Mouse (Mus musculus) spleen, postnatal 14 days (tissue): ENCODE results near the gene Emx2.

Source experiments
- DNase-seq, 2 experiments: peaks; one replicate each; pipeline ENCODE4 v3.0.0; 2021 to 2022; ENCODE audit warnings: low spot score in 2 of 2

Emx2 gene

DNA sequence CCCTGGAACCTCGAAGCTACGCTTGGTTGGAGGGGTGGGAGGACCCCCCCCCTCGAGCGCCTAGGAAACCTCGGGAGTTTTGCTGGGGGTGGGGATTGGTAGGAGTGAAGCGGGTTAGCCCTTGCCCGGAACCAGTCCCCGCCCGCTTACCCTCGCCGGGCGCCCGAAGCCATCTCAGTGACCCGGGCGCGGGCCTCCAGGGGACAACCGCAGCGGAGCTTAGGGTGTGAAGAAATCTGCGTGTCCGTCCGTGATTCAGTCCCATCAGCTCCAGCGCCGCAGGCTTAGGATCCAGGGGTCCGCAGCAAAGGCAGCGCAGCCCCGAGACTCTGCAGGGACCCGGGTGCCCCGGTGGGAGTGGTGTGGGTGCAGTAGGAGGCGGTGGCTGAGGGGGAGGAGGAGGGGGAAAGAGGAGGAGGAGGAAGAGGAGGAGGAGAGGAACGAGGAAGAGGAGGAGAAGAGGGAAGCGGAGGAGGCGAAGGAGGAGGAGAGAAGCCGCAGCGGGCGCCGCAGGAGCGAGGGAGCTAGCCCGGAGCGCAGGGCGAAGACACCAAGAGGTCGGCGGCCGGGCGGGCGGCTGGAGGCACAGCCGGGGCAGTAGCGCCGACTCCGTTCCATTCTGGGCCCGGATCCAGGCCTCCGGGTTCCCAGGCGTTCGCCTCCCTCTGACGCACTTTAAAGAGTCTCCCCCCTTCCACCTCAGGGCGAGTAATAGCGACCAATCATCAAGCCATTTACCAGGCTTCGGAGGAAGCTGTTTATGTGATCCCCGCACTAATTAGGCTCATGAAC lies at the start of gene Emx2:
TSS of gene Emx2 (plus strand) at position 422 of the 792 bp plus-strand sequence.
- DNase-seq: no peak

DNA sequence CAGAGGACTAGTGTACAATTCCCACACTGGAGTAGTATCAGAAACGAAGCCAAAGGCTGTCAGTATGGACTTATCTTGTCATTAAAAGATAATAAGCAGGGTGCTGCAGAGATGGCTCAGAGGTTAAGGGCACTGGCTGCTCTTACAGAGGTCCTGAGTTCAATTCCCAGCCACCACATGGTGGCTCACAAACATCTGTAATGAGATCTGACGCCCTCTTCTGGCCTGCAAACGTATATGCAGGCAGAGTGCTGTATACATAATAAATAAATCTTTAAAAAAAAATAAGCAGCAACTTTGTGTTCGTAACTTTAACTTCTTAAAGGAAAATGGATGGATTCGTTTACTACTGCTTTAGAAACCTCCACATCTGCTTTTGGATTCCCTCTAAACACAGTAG lies 44.0 kb upstream of the Emx2 start:
- DNase-seq: no peak

DNA sequence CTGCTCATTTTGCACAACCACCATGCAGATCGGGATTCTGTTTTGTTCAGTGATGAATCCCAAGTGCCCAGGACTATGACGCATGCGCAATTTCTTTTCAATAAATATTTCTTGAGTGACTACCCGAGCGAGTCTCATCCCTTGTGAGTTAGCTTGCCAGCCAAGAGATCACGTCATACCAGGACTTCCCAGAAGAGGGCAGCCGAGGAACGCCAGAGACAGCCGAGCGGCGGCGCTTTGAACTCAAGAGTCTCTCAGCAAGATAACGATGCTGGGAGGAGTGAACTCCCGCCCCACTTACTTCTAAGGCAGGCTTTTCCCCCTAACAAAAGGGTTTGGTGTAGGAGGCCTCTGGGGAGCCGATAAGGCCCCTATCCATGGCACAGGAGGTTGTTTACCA lies 40.1 kb upstream of the Emx2 start:
- peak; percentile 58 to 74 for DNase-seq

- no peak for DNase-seq
Measured at GRCm38 (mm10) chr19:59418671-59419070, 39.5 kb upstream of the Emx2 start.

GRCm38 (mm10) chr19:59422393-59422792 lies 35.8 kb upstream of the Emx2 start:
- no peak for DNase-seq

DNA sequence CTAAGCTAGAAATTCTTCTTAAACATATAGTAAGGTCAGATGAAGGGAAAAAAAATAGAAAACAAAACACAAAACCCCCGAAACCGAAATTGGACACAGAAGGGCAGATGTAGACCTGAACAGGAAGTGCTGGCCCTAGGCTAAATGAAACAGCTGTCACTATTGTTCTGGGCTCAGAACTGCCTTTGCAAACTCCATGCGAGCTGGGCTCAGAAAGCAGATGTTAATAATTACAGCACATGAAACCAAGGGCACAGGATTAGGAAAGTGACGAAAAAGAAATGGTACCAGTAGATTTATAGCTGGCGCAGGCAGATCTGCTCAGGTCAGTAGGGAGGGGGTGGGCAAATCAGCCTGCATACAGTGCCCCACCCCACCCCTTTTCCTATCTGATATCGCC lies 34.5 kb upstream of the Emx2 start:
- DNase-seq: no peak

- DNase-seq: no peak
Measured at GRCm38 (mm10) chr19:59424975-59425374, 33.2 kb upstream of the Emx2 start.

GRCm38 (mm10) chr19:59432286-59432685 lies 25.9 kb upstream of the Emx2 start:
- no peak for DNase-seq

DNA sequence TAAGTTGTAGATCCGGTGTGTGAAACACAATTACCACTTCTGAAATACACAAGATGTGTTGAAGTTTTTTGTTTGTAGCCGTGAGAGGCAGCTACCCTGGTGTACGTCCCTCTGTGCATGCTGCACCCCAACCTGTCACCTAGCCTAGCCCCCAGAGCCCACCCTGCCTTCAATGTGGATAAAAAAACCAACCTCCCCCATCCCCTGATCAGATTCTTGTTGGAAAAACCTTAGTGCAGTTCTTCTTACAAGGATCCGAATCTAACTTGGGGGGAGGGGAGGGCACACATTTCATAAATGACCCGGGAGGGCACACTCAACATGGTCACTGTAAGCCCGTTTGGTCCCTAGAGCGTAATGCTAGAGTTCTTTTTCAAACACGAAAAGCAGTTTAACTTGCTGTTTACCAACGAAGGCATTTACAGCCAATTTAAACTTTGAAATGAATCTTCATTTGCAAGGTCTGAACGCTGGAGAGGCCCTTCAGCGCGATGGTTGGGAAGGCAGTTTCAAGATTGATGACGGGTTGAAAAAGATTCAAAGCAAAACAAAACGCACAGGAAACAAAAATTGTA lies 7.5 kb upstream of the Emx2 start:
- no peak for DNase-seq

- DNase-seq: no peak
Measured at GRCm38 (mm10) chr19:59451441-59451951, 6.7 kb upstream of the Emx2 start.

- no peak for DNase-seq
Measured at GRCm38 (mm10) chr19:59452321-59452720, 5.9 kb upstream of the Emx2 start.

DNA sequence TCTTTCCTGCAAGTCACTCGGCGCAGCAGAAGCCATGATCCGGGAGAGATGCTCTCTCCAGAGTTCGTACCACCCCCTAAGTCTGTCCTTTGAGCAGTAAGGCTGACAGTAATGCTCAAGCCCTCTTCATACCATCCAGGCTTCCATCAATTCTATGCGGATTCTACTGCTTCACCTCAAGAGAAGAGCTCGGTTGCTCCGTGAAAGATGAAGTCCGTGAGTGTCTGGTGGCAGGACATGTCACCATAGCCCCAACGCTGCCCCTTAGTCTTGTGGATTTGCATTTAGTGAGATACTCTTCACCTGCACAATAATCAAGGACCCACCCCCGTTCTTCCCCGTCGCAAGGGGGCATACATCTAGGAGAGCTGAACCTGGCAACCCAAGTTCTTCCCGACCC lies 4.6 kb upstream of the Emx2 start:
- DNase-seq: no peak

- peak; percentile 17 to 54 for DNase-seq
Measured at GRCm38 (mm10) chr19:59454196-59454595, 4.0 kb upstream of the Emx2 start.

DNA sequence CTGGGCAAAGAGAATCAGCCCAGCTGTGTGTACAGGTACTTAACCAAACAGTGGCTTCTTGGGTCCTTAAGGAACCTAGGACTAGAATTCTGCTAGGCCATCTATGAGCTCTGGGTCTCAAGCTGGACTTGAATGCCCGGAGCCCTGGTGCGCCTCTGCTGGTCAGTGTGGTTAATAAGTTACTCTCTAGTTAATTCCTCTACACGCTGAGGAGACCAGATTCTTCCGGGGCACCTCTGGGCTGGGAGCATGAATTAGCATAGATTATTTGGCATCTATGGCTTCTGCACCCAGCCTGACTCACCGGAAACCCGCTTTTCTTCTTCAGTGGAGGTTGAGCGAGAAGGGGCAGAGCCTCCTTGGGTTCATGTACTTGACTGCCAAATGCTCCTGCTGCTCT lies 2.5 kb upstream of the Emx2 start:
- DNase-seq: no peak

DNA sequence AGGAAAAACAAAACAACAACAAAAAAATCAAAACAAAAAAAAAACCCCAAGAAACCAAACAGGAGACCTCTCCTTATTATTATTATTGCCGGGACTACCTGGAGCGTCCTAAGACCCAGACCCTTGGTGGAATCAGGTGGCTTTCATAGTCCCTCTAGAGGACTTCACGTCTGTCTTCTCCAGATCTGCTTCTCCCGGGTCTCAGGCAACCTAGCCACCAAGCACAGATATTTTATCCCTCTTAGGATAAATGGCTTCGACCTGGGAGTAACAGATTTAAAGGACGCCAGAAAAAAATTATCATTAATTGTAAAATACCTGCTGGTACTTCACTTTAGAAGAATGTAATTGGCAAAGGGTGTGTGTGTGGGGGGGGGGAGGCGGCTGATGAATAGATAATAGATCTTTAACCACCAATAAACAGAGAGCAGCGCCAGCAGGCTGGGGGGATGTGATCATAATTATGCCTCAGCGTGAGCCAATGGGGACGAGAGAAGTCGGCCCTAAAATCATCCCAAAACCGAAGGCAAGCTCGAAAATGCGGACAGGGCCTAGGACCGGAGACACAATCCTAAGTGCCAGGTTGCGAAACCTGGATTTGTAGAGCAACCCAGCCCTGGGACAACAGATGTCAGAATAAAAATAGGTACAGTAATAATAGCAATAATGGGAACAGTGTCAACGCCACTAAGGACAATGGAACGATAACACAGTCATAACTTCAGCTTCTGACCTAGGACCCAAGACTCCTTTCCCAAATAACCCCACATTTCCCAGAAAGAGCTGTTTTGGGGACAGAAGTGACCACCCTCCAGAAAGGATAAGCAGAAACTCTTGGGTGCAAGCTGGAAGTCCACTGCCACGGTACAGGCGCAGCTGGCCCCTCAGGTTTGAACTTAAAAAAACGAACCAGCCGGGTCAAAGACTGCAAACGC lies 894 bp upstream of the Emx2 start:
- no peak for DNase-seq

DNA sequence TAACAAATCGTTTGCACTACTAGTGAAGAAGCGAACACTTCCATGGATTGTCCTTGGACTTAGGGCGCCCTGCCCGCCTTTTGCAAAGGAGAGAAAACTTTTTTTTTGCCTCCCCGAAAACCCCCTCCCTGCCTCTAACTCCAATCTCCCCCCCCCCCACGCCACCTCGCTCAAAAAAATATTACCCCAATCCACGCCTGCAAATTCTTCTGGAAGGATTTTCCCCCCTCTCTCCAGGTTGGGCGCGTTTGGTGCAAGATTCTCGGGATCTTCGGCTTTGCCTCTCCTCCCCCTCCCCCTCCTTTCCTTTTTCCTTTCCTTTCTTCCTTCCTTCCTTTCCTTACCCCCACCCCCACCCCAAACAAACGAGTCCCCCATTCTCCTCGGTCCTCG lies 567 bp downstream of the Emx2 start:
- DNase-seq: no peak

- DNase-seq: no peak
Measured at GRCm38 (mm10) chr19:59459158-59459781, 1.1 kb downstream of the Emx2 start.

GRCm38 (mm10) chr19:59459811-59460241 lies 1.7 kb downstream of the Emx2 start:
- DNase-seq: no peak

DNA sequence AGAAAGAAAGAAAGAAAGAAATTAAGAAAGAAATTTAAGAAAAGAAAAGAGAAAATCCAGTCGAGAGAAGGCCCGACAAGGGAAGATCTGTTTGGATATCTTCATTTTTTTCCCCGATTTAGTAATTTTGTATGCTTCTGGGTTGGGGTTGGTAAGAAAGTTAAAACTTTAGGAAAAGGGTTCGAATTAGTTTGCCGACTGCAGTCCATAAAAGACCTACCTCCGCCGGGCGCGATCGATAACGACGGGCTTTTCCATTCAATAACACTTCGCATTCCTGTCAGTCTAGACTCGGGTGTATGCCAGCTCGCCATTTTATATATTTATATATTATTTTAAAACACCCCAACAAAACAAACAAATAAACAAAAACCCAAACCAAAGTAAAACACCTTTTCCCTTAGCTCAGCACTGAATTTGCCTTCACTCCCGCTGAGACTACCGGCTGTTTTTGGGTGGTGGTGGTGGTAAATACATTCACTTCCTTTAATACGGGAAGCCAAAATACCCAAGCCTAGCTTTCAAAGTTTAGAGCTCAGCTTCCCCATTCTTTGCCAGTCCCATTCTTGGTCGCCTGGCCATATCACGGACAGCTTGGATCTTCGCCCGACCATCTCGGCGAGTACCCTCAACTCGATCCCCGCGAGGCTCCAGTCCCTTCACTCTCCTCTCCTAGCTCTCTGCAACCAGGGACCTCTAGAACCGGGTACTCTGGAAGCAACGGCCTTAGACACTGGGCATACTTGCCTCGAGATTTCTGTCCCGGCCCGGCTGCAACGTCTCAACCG lies 2.4 kb downstream of the Emx2 start:
- DNase-seq: no peak

DNA sequence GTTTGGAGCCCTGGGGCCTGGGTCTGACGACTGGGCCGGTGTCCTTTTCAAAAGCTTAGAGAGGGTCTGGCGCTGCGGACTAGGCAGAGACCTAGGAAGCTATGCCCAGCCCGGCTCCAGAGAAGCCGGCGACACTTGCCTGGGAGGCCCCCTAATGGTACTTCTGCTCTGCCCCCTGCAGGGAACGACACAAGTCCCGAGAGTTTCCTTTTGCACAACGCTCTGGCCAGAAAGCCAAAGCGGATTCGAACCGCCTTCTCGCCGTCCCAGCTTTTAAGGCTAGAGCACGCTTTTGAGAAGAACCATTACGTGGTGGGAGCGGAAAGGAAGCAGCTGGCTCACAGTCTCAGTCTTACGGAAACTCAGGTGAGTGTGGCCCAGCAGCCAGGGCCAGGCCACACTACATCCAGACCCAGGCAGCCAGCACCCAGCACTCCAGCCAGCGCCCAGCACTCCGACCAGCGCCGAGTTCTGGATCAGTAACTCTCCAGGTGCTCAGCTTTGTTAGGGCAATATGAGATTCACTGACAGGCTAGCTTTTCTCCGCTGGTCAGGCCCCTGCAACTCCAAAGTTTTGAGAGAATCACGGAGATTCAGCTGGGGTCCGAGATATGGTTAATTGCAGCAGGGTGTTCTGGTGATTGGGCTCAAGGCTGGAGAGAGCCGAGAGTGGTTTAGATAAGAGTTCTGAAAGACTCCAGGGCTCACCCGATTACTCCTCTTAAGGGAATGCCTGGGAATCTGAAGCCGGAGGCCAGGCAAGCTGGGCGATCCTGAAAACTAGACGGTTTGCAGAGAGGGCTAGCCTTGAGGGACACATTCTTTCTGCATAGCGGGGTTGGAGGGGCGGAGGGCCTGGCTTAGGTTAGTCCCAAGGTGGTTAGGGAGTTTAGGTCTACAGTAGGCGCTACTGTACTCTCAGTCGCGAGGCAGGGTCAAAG lies 3.6 kb downstream of the Emx2 start:
- no peak for DNase-seq
